Comparison of ENCODE assay signal across 27 mouse cellular contexts in genomic region chr1:157524775-157525174, GRCm38 (mm10). TPM values are rescaled to one million over a fixed set of nuclear protein-coding genes. Genes with fewer than 3 reads are reported as not detected.
A peak's percentile ranks its signal among the peaks of the same experiment; 100 is the strongest.
DNase-seq lines count a peak whose midpoint lies in the region; ATAC-seq and TF ChIP-seq lines count a peak whose summit lies in the region.
"Had no signal": no experiment of that assay in that cellular context is flagged by ENCODE, and none has a peak within 500 bp of the region (broad histone marks: within the 10 kb centered on the region; RNA-seq: fewer than 3 reads in every experiment).

No protein-coding gene starts in this region.

- H3K4me3 ChIP-seq in intestine, embryonic 15.5 days (replicated peaks) = no peak overlapping the region
- no peak overlapping the region for H3K4me3 ChIP-seq in intestine, embryonic 16.5 days (ENCODE audit: low read length)
- no peak overlapping the region for H3K4me3 ChIP-seq in midbrain, embryonic 11.5 days (ENCODE audit: low read depth, low read length)
- no peak overlapping the region for H3K4me3 ChIP-seq in midbrain, embryonic 10.5 days
- no peak overlapping the region for H3K4me3 ChIP-seq in intestine, postnatal 0 days (ENCODE audit: low read depth, low read length)
- H3K4me3 ChIP-seq: embryonic facial prominence, embryonic 10.5 days; embryonic facial prominence, embryonic 13.5 days; erythroblast, embryonic 14.5 days; forebrain, embryonic 12.5 days; forebrain, embryonic 15.5 days; heart, embryonic 12.5 days; heart, embryonic 15.5 days; hindbrain, embryonic 10.5 days; hindbrain, embryonic 13.5 days had no signal

- no peak overlapping the region for H3K9ac ChIP-seq in intestine, embryonic 15.5 days
- no peak overlapping the region for H3K9ac ChIP-seq in intestine, embryonic 16.5 days (ENCODE audit: low read depth, low read length)
- H3K9ac ChIP-seq in midbrain, embryonic 11.5 days (ENCODE audit: low read length) = no peak overlapping the region
- no peak overlapping the region for H3K9ac ChIP-seq in intestine, postnatal 0 days (ENCODE audit: low read depth, low read length)
- H3K9ac ChIP-seq: embryonic facial prominence, embryonic 13.5 days; forebrain, embryonic 12.5 days; forebrain, embryonic 15.5 days; heart, embryonic 12.5 days; heart, embryonic 15.5 days; hindbrain, embryonic 13.5 days had no signal

- no peak for ATAC-seq in intestine, embryonic 15.5 days
- no peak for ATAC-seq in intestine, embryonic 16.5 days
- no peak for ATAC-seq in midbrain, embryonic 11.5 days (ENCODE audit: low FRiP score)
- no peak for ATAC-seq in intestine, postnatal 0 days
- ATAC-seq: forebrain, embryonic 15.5 days; Patski had no signal

- DNase-seq in midbrain, embryonic 11.5 days (ENCODE audit: low spot score, missing footprints) = peak; percentile 26
- DNase-seq in midbrain, embryonic 10.5 days (ENCODE audit: low spot score) = no peak
- DNase-seq in kidney, adult 11 months = no peak
- DNase-seq in thymus, postnatal 10 days (ENCODE audit: low spot score in 2 of 2) = no peak
- DNase-seq: adrenal gland, postnatal 14 days; cerebellum, adult 11 months; cerebellum, adult 2 months; cerebellum, adult 9-11 months; cerebellum, postnatal 25 days; embryo, embryonic 11 days; gastrocnemius, postnatal 25 days; heart, adult 18-20 months; heart, postnatal 10 days; heart, postnatal 36 days had no signal

- H3K27ac ChIP-seq in intestine, embryonic 15.5 days = peak overlapping the region; percentile 64; the same call in 1 of the 2 replicates
- no peak overlapping the region; the same call in 1 of the 2 replicates for H3K27ac ChIP-seq in intestine, embryonic 16.5 days (ENCODE audit: low read length)
- H3K27ac ChIP-seq in midbrain, embryonic 11.5 days (ENCODE audit: low read depth, low read length) = no peak overlapping the region
- no peak overlapping the region for H3K27ac ChIP-seq in midbrain, embryonic 10.5 days (replicated peaks)
- peak overlapping the region; percentile 93; the same call in 1 of the 2 replicates for H3K27ac ChIP-seq in intestine, postnatal 0 days (ENCODE audit: low read depth, low read length)
- H3K27ac ChIP-seq: embryonic facial prominence, embryonic 10.5 days; embryonic facial prominence, embryonic 13.5 days; forebrain, embryonic 12.5 days; forebrain, embryonic 15.5 days; heart, embryonic 15.5 days; hindbrain, embryonic 10.5 days; hindbrain, embryonic 13.5 days had no signal

- H3K9me3 ChIP-seq in intestine, embryonic 15.5 days = no peaks in the 10 kb centered on the region
- H3K9me3 ChIP-seq in intestine, embryonic 16.5 days (ENCODE audit: control insufficient read depth, low read length) = no peaks in the 10 kb centered on the region
- H3K9me3 ChIP-seq in midbrain, embryonic 11.5 days (ENCODE audit: control insufficient read depth, low read length) = no peaks in the 10 kb centered on the region
- no peaks in the 10 kb centered on the region for H3K9me3 ChIP-seq in midbrain, embryonic 10.5 days (replicated peaks)
- H3K9me3 ChIP-seq in intestine, postnatal 0 days (ENCODE audit: control insufficient read depth) = no peaks in the 10 kb centered on the region
- H3K9me3 ChIP-seq: embryonic facial prominence, embryonic 10.5 days; embryonic facial prominence, embryonic 13.5 days; forebrain, embryonic 12.5 days; forebrain, embryonic 15.5 days; heart, embryonic 12.5 days; heart, embryonic 15.5 days; hindbrain, embryonic 10.5 days; hindbrain, embryonic 13.5 days had no signal

- 78% methylated on average over 7 of the region's 7 CpGs for WGBS in intestine, embryonic 15.5 days
- WGBS in intestine, embryonic 16.5 days = 75% methylated on average over 7 of the region's 7 CpGs
- WGBS in midbrain, embryonic 11.5 days = 91% methylated on average over 7 of the region's 7 CpGs
- WGBS in midbrain, embryonic 10.5 days = 92% methylated on average over 7 of the region's 7 CpGs
- WGBS in intestine, postnatal 0 days = 49% methylated on average over 7 of the region's 7 CpGs

- no peaks in the 10 kb centered on the region for H3K27me3 ChIP-seq in intestine, embryonic 15.5 days (replicated peaks)
- no peaks in the 10 kb centered on the region for H3K27me3 ChIP-seq in intestine, embryonic 16.5 days (replicated peaks; ENCODE audit: control insufficient read depth, insufficient read depth, low read length)
- H3K27me3 ChIP-seq in midbrain, embryonic 11.5 days (ENCODE audit: control insufficient read depth, insufficient read depth, low read length) = no peaks in the 10 kb centered on the region
- no peaks in the 10 kb centered on the region for H3K27me3 ChIP-seq in midbrain, embryonic 10.5 days (ENCODE audit: low read depth, poor library complexity, severe bottlenecking)
- no peaks in the 10 kb centered on the region for H3K27me3 ChIP-seq in intestine, postnatal 0 days (replicated peaks; ENCODE audit: control insufficient read depth, insufficient read depth, low read length)
- H3K27me3 ChIP-seq: embryonic facial prominence, embryonic 13.5 days; forebrain, embryonic 12.5 days; forebrain, embryonic 15.5 days; heart, embryonic 12.5 days; heart, embryonic 15.5 days; Patski had no signal

- no peak overlapping the region for H3K4me2 ChIP-seq in intestine, embryonic 15.5 days (replicated peaks)
- no peak overlapping the region for H3K4me2 ChIP-seq in intestine, embryonic 16.5 days (ENCODE audit: low read depth, low read length)
- H3K4me2 ChIP-seq in midbrain, embryonic 11.5 days = no peak overlapping the region
- no peak overlapping the region for H3K4me2 ChIP-seq in intestine, postnatal 0 days (replicated peaks; ENCODE audit: low read depth)
- H3K4me2 ChIP-seq: embryonic facial prominence, embryonic 13.5 days; forebrain, embryonic 12.5 days; forebrain, embryonic 15.5 days; heart, embryonic 12.5 days; heart, embryonic 15.5 days; hindbrain, embryonic 13.5 days had no signal

- no peak for TF ChIP-seq CTCF in intestine, postnatal 0 days (IDR thresholded peaks at IDR 0.05; ENCODE audit: low read depth)

- H3K4me1 ChIP-seq in intestine, embryonic 15.5 days (replicated peaks) = 0 out of 2 replicates have a peak, but pooled peaks cover 2% of the 10 kb centered on the region
- peaks cover 7% of the 10 kb centered on the region for H3K4me1 ChIP-seq in intestine, embryonic 16.5 days (ENCODE audit: control insufficient read depth, insufficient read depth, low read length)
- no peaks in the 10 kb centered on the region for H3K4me1 ChIP-seq in midbrain, embryonic 11.5 days (ENCODE audit: control insufficient read depth, insufficient read depth, low read length)
- H3K4me1 ChIP-seq in midbrain, embryonic 10.5 days = no peaks in the 10 kb centered on the region
- 0 out of 2 replicates have a peak, but pooled peaks cover 3% of the 10 kb centered on the region for H3K4me1 ChIP-seq in intestine, postnatal 0 days (replicated peaks; ENCODE audit: control insufficient read depth, insufficient read depth, low read length)
- H3K4me1 ChIP-seq: embryonic facial prominence, embryonic 10.5 days; forebrain, embryonic 12.5 days; forebrain, embryonic 15.5 days; heart, embryonic 12.5 days; heart, embryonic 15.5 days; hindbrain, embryonic 10.5 days; hindbrain, embryonic 13.5 days had no signal

- H3K36me3 ChIP-seq in intestine, embryonic 15.5 days = no peaks in the 10 kb centered on the region
- 0 out of 2 replicates have a peak, but pooled peaks cover under 1% of the 10 kb centered on the region for H3K36me3 ChIP-seq in intestine, embryonic 16.5 days (ENCODE audit: control insufficient read depth, insufficient read depth, low read length)
- no peaks in the 10 kb centered on the region for H3K36me3 ChIP-seq in midbrain, embryonic 11.5 days (ENCODE audit: control insufficient read depth, insufficient read depth, low read length)
- no peaks in the 10 kb centered on the region for H3K36me3 ChIP-seq in midbrain, embryonic 10.5 days
- peaks cover 6% of the 10 kb centered on the region; the same call in 1 of the 2 replicates for H3K36me3 ChIP-seq in intestine, postnatal 0 days (ENCODE audit: control insufficient read depth, insufficient read depth)
- H3K36me3 ChIP-seq: embryonic facial prominence, embryonic 10.5 days; embryonic facial prominence, embryonic 13.5 days; forebrain, embryonic 12.5 days; forebrain, embryonic 15.5 days; heart, embryonic 12.5 days; heart, embryonic 15.5 days; hindbrain, embryonic 10.5 days; hindbrain, embryonic 13.5 days had no signal

RNA-seq across cellular contexts. Expression of gene Sec16b, which starts 18.2 kb away (rescaled TPM):
- 12.1 and 12.9 TPM in 2 replicates for polyA plus RNA-seq in intestine, embryonic 15.5 days (2015; fragmentation: Nextera tagmentation; extraction: Ambion mirVana)
- polyA plus RNA-seq in intestine, embryonic 16.5 days (2015; fragmentation: Nextera tagmentation; extraction: Ambion mirVana) = 17.5 and 22.7 TPM in 2 replicates
- polyA plus RNA-seq in midbrain, embryonic 11.5 days (2014; fragmentation: Nextera tagmentation; extraction: Ambion mirVana) = 0.55 and 0.80 TPM in 2 replicates
- 0.49 and 0.63 TPM in 2 replicates for polyA plus RNA-seq in midbrain, embryonic 10.5 days (2016; fragmentation: Nextera tagmentation; extraction: Ambion mirVana)
- 28.6 and 33.0 TPM in 2 replicates for polyA plus RNA-seq in intestine, postnatal 0 days (2015; fragmentation: Nextera tagmentation; extraction: Ambion mirVana)
- polyA plus RNA-seq: erythroblast, embryonic 14.5 days had no signal

Comparison
In these comparisons a context has a peak if more than half of its experiments do, and no peak if none do; other contexts are left out.
1. H3K27ac ChIP-seq: peak in intestine, embryonic 15.5 days (single experiment) and intestine, postnatal 0 days (single experiment); none in intestine, embryonic 16.5 days (single experiment), midbrain, embryonic 11.5 days (single experiment) and midbrain, embryonic 10.5 days (single experiment).